Mouse (Mus musculus) limb, embryonic 14.5 days (tissue): ENCODE results near the gene Dhh. TPM values are rescaled to one million over a fixed set of nuclear protein-coding genes. Genes with fewer than 3 reads are reported as not detected.

Source experiments
- ATAC-seq: fragments of 200-750 bp; cut with Nextera tagmentation; 2 replicates; pipeline ENCODE4 v1.8.0; 2017; ENCODE audit warnings: low read depth, moderate number of reproducible peaks, moderate TSS enrichment; ENCODE audit not compliant: low FRiP score
- DNase-seq: peaks from one replicate; pipeline ENCODE4 v3.0.0-alpha.2; 2015; ENCODE audit warnings: low spot score
- H3K27ac ChIP-seq: fragments of 300-500 bp; sonication (generic); replicated peaks from 2 replicates; pipeline ENCODE4 v1.5.1; 2014; ENCODE audit warnings: low read depth, mild to moderate bottlenecking, low read length, moderate library complexity, mixed read lengths
- H3K27me3 ChIP-seq: fragments of 300-500 bp; sonication (generic); 2 replicates; pipeline ENCODE4 v1.6.1; 2014; ENCODE audit warnings: low read length, mixed read lengths; ENCODE audit not compliant: control insufficient read depth, insufficient read depth
- H3K36me3 ChIP-seq: fragments of 300-500 bp; sonication (generic); 2 replicates; pipeline ENCODE4 v1.6.1; 2014; ENCODE audit warnings: mild to moderate bottlenecking, low read length, moderate library complexity, mixed read lengths; ENCODE audit not compliant: control insufficient read depth, insufficient read depth
- H3K4me1 ChIP-seq: fragments of 300-500 bp; sonication (generic); 2 replicates; pipeline ENCODE4 v1.6.1; 2014; ENCODE audit warnings: antibody characterized with exemption, low read length, mixed read lengths; ENCODE audit not compliant: control insufficient read depth, insufficient read depth
- H3K4me2 ChIP-seq: fragments of 300-500 bp; sonication (generic); replicated peaks from 2 replicates; pipeline ENCODE4 v1.6.1; 2014; ENCODE audit warnings: low read depth, mild to moderate bottlenecking, low read length, moderate library complexity; ENCODE audit not compliant: severe bottlenecking
- H3K4me3 ChIP-seq: fragments of 300-500 bp; sonication (generic); replicated peaks from 2 replicates; pipeline ENCODE4 v1.5.1; 2014; ENCODE audit warnings: low read length
- H3K9ac ChIP-seq: fragments of 300-500 bp; sonication (generic); 2 replicates; pipeline ENCODE4 v1.6.1; 2014; ENCODE audit warnings: mild to moderate bottlenecking, low read depth, low read length, moderate library complexity; ENCODE audit not compliant: severe bottlenecking
- H3K9me3 ChIP-seq: fragments of 300-500 bp; sonication (generic); 2 replicates; pipeline ENCODE4 v1.6.1; 2016; ENCODE audit warnings: low read length; ENCODE audit not compliant: control insufficient read depth
- POLR2A ChIP-seq: fragments of 200-500 bp; IDR thresholded peaks from 2 replicates; pipeline ENCODE4 v1.8.0; 2012; ENCODE audit warnings: inconsistent platforms, mild to moderate bottlenecking, moderate library complexity, borderline replicate concordance; ENCODE audit not compliant: insufficient read depth, insufficient read length; ENCODE audit errors: extremely low read depth
- WGBS: fragments of 180-500 bp; shearing (Covaris S2); extraction: QIAGEN DNeasy Blood & Tissue Kit; methylation state at CpG from one replicate; pipeline ENCODE4 v1.1.7; 2014; 5-methylcytosine and 5-hydroxymethylcytosine counted together
- polyA plus RNA-seq, 2 experiments: library from polyadenylated mRNA; depleted of rRNA in 1 of 2; stranded (reverse) in 1 of 2; unstranded in 1 of 2; fragments of >200 nt; fragmentation: Nextera tagmentation in 1 of 2; extraction: Ambion mirVana in 1 of 2; gene quantifications; 2 replicates each; pipeline versions ENCODE4 v1.2.1 to v1.2.3; 2012 to 2014

The Dhh gene
- polyA plus RNA-seq, 2 experiments = 1.1 to 2.0 TPM

- 15% methylated on average over 13 of the region's 13 CpGs for WGBS
- DNase-seq = peak; percentile 88
- H3K4me1 ChIP-seq = peaks cover 6% of the 10 kb centered on the region; the same call in 1 of the 2 replicates
- ATAC-seq = peak; percentile 68; the same call in 1 of the 2 replicates
- H3K4me2 ChIP-seq = no peak overlapping the region
- no peaks in the 10 kb centered on the region for H3K27me3 ChIP-seq
- H3K9me3 ChIP-seq = no peaks in the 10 kb centered on the region
- no peak for TF ChIP-seq POLR2A
- no peak overlapping the region for H3K9ac ChIP-seq
- no peak overlapping the region for H3K27ac ChIP-seq
- no peak overlapping the region for H3K4me3 ChIP-seq
- H3K36me3 ChIP-seq = peaks cover 16% of the 10 kb centered on the region
Measured at GRCm38 (mm10) chr15:98928598-98929240, 30.4 kb upstream of the Dhh start.

GRCm38 (mm10) chr15:98927566-98927965 lies 29.2 kb upstream of the Dhh start:
- Histone ChIP-seq H3K9me3 (no peaks in the 10 kb centered on the region), H3K36me3 (peaks cover 11% of the 10 kb centered on the region), H3K4me3 (no peak overlapping the region), H3K27ac (no peak overlapping the region), H3K4me1 (peaks cover 2% of the 10 kb centered on the region; the same call in 1 of the 2 replicates), H3K27me3 (no peaks in the 10 kb centered on the region), H3K9ac (no peak overlapping the region), H3K4me2 (no peak overlapping the region)
- 82% methylated on average over 5 of the region's 5 CpGs for WGBS
- TF ChIP-seq POLR2A = no peak
- ATAC-seq = no peak
- no peak for DNase-seq

- no peak overlapping the region for H3K4me2 ChIP-seq
- TF ChIP-seq POLR2A = no peak
- H3K9ac ChIP-seq = no peak overlapping the region
- H3K9me3 ChIP-seq = no peaks in the 10 kb centered on the region
- ATAC-seq (no peak), DNase-seq (no peak)
- H3K4me1 ChIP-seq = peaks cover 2% of the 10 kb centered on the region; the same call in 1 of the 2 replicates
- no peaks in the 10 kb centered on the region for H3K27me3 ChIP-seq
- H3K36me3 ChIP-seq = no peaks in the 10 kb centered on the region
- 75% methylated on average over 3 of the region's 3 CpGs for WGBS
- H3K27ac ChIP-seq = no peak overlapping the region
- H3K4me3 ChIP-seq = no peak overlapping the region
Measured at GRCm38 (mm10) chr15:98924682-98925081, 26.3 kb upstream of the Dhh start.

- Histone ChIP-seq H3K27ac (no peak overlapping the region), H3K4me2 (no peak overlapping the region), H3K36me3 (no peaks in the 10 kb centered on the region), H3K9me3 (no peaks in the 10 kb centered on the region), H3K4me1 (peaks cover 3% of the 10 kb centered on the region; the same call in 1 of the 2 replicates), H3K4me3 (no peak overlapping the region), H3K27me3 (no peaks in the 10 kb centered on the region), H3K9ac (no peak overlapping the region)
- no peak for DNase-seq
- 77% methylated on average over 2 of the region's 2 CpGs for WGBS
- TF ChIP-seq POLR2A = no peak
- ATAC-seq = no peak
Measured at GRCm38 (mm10) chr15:98923031-98923537, 24.7 kb upstream of the Dhh start.

- H3K36me3 ChIP-seq = no peaks in the 10 kb centered on the region
- H3K4me2 ChIP-seq = no peak overlapping the region
- ATAC-seq (no peak), DNase-seq (no peak)
- H3K27ac ChIP-seq = no peak overlapping the region
- H3K9ac ChIP-seq = peak overlapping the region; percentile 16; the same call in 1 of the 2 replicates
- H3K4me1 ChIP-seq = peaks cover 3% of the 10 kb centered on the region; the same call in 1 of the 2 replicates
- no peaks in the 10 kb centered on the region for H3K9me3 ChIP-seq
- TF ChIP-seq POLR2A = no peak
- no peaks in the 10 kb centered on the region for H3K27me3 ChIP-seq
- no peak overlapping the region for H3K4me3 ChIP-seq
- 76% methylated on average over 3 of the region's 3 CpGs for WGBS
Measured at GRCm38 (mm10) chr15:98922581-98922980, 24.2 kb upstream of the Dhh start.
